Mouse (Mus musculus) megakaryocyte progenitor cell, adult 5-6 weeks (primary cell): ENCODE results near the gene Sv2c. TPM values are rescaled to one million over a fixed set of nuclear protein-coding genes. Genes with fewer than 3 reads are reported as not detected.

Source experiments
- ATAC-seq: replicated peaks from 2 replicates; pipeline ENCODE4 v1.8.0; 2016; ENCODE audit warnings: mild to moderate bottlenecking, moderate TSS enrichment, inconsistent platforms; ENCODE audit not compliant: poor library complexity
- total RNA-seq, 2 experiments: library from RNA; stranded (forward) in 1 of 2; stranded (reverse) in 1 of 2; fragments of 157-497, 149-512 nt in 1 of 2; fragments of 200-1000 nt in 1 of 2; gene quantifications; 2 replicates each; pipeline versions ENCODE4 v1.2.3 to v1.2.4; 2015 to 2017

Sv2c gene
- total RNA-seq, 2 experiments from 2014 or later, result not detected

DNA sequence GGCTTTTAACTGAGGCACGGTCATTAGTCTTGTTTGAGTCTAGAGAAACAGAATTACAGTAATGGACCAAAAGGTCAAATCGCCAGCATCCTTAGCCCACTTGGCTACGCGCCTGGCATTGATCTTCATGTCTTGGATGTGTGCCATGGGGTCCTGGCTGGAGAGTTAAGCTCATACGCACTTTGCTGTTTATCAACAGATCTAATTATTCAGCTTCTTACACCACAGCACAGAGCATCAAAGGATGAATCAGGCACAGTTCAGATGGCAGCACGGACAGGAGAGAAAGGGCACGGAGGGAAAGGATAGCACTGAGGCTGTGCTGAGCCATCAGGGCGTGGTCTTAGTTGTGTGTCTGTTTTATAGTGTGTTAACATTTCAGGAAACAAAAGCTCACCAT is 58.8 kb downstream of the Sv2c start:
- no peak for ATAC-seq

DNA sequence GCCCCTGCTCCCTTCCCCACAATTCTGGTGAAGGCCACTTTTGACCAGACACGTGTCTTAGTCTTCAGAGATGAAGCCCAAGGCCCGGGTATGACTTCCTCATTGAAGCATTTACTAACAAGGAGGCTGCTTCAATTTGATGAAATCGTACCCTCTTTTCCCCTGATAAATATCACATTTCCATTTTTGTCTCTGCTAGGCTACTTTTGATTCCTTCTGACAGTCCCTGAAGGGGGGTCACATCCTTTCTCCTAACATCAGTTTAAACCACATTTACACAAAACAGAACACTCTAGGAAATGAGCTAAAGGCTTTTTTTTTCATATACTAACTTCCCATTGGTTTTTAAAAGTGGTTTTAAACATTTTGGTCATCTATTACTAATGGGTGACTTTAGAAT is 79.6 kb downstream of the Sv2c start:
- ATAC-seq, result no peak

DNA sequence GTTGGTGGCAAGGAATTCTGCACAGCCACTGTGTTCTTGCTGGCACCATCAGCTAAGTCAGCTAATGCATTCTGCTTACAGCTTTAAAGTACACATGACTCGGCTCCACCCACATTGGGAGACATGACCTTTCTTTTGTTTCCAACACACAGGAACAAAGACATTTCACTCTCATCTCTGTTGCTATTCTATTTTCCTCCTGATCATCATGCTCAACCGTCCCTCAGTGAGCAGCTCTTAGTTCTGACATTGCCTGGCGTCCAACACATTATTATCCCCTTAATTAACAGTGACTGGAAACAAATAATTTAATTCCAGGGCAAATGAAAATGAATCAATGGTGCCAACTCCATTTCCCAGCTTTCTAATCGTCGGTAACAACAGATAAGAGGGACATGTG is 87.0 kb downstream of the Sv2c start:
- ATAC-seq, result no peak

DNA sequence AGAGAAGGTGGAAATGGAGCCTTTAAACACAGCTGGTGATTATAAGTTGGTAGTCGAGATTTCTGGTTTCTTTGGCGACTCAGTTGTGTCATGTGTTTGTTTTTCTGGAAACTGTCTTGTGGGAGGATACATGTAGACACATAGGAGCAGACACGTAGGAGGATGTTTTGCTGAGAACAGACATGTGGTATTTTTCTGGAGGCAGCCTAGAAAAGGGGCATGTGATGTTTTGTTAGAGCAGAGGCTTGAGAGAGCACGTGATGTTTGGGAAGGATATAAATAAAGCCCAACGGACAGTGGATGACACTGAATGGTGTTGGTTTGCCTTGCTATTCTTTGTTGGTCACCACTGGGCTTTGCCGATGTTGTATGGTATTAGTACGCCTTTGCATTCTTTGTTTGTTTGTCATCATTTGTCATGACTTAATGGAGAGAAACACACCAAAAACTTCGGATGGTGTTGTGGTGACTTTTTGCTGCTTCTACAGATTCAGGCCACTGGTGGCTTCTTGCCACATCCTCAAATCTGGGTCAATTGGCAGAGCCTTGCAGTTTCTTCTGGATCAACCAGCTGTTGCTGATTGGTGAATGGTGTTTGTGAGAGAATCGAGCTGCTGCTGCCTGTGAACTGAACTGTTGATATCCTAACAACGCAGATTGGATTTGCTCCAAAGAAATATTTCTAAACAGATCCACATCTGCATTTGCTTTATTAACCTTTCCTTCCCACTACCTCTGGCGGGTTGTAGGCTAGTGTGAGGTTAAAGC is 91.9 kb downstream of the Sv2c start:
- no peak for ATAC-seq

DNA sequence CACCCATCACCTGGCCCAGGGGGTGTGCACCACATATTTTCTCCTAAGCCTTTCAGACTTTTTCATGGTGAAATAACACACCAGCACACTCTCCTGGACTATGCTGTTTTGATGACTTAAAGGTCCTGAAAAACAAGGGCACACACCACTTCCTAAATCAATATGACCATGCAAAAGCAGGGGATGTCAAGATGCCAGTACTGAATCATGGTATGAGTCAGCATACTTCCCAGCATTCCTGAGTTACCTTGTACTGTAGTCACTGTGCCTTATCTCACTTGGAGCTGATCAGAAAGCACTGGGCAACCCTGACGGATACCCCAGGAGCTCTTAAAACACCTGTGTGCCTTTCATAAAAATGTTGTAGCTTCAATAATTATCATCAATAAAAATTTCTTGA is 92.8 kb downstream of the Sv2c start:
- no peak for ATAC-seq

DNA sequence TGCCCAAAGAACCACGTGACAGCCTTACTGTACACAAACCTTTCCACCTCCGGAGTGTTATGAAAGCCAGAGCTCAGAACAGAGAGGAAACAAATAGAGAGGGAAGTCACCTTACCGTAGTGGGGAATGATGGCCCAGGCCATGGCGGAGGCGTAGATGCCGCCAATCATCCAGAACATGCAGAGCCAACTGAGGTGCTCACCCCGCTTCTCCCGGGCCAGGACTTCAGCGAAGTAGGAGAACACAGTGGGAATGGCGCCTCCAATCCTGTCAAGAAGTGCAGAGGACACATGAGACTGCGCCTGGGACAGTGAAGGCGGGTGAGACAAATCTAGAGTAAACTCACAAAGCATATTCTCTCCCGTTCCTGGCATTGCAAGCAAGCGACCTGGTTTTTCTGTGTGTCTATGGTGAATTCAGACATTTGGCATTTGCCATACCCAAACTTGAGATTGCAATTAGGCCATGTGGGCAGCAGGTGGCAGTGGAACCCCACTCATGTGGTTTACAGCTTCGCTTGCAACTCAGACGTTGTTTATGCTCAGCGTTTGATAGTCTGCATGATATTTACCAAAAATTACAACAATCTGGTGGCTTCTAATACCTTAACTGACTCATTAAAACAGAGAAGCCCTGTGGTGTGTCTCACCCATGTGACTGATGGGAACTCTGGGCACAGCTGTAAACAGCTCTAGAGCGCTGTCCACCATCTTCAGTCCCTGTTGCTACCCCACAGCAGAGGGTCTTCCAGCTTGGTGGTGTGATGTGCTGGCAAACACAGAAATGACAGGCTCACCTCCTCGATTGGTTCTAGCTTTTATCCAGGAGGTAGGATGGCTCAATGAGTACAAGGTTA is 101.8 kb downstream of the Sv2c start:
- peak; percentile 95 for ATAC-seq

DNA sequence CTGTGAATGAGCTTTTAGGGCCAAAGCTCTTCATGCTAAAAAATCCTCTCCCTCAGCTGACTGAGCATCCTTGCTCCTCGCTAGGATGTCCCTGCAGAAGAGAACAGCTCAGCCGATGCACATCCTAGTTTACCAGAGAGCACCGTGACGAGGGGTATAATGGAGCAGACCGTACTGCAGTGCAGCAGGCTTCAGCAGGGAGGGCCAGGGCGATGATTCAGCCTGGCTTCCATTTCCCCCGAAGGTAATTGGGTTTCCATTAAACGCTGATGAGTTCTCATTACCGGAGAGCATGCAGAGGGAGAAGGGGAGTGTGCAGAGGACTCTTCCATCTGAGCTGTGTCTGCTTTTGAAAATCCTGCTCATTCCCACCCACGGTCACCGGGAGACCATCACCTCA is 108.5 kb downstream of the Sv2c start:
- ATAC-seq, result no peak

DNA sequence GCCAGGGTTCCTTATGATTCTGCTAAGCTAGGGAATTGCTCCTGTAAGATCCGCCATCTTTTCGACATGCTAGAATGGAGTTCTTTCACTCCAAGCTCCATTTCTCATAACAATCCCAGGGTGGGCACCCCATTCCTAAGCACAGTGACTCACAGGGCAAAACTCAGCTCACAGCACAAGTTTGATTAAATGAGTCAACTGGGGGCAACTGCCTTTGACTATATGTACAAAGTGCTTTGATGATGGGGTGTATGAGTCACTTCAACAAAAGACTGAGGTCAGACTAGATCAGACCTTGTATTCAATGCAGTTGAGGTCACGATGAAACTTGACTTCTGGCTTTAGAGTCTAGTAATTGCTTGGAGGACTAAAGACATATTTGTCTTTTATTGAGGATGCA is 116.9 kb downstream of the Sv2c start:
- no peak for ATAC-seq

DNA sequence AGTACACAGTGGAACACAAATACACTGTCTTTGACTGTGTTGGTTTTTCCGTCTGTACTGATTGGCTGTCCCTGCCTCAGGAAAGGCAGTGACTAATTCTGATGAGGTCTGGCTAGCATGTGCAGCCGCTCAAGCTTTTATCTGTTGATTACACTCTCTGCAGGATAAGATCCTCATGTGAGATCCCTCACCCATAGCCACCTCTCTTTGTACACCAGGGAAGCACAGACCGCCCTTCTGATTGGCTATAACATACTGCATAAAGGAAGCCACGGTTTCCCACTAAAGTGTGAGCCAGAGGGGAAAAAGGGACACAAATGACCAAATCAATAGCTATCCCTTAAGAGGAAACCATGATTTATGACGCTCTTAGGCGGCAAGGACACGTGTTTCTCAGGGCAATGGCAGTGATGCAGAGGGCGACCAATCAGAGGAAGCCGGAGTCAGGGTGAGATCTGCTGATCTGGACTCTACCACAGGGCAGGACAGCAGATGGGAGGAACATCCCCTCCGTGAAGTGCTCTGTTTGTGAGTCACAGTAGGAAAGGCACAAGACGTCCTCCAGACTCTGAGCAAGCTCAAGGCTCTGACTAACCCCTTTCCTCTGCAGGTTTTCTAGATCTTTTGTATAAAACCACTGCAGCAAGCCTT is 121.4 kb downstream of the Sv2c start:
- peak; percentile 72; the same call in 1 of the 2 replicates for ATAC-seq

DNA sequence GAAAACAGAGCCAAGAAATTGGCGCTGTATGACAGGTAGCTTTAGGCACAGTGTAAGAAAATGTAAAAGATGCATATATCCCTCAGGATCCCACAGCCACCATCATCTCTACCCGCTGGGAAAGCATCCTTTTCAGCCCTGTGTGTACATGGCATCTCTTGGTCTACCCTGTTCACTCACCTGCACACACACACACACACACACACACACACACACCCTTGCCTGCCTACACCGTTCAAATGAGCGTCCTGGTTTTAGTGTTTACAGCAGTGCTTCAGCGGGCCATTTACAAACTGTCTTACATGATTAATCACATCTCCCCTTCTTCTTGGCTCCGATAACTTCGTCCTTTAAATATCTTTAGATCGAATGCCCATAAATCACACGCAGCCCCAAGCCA is 123.4 kb downstream of the Sv2c start:
- no peak for ATAC-seq

DNA sequence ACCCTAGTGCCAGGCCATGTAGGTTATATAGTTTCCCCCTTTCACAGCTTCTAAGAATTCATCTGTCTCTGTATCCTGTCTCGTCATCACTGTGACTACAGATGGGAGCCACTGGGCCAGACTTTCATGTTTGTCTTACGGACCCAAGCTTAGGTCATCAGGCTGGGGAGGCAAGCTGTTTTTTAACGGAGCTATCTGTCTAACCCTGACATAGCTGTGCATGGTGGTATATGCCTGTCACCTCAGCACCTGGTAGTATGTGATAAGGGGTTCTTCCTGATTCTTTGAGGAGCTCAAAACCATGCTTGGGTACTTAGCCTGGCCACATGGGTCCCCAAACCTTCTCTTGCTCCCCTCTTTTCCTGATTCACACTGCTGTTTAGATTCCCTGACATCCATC is 124.2 kb downstream of the Sv2c start:
- ATAC-seq, result peak; percentile 64

DNA sequence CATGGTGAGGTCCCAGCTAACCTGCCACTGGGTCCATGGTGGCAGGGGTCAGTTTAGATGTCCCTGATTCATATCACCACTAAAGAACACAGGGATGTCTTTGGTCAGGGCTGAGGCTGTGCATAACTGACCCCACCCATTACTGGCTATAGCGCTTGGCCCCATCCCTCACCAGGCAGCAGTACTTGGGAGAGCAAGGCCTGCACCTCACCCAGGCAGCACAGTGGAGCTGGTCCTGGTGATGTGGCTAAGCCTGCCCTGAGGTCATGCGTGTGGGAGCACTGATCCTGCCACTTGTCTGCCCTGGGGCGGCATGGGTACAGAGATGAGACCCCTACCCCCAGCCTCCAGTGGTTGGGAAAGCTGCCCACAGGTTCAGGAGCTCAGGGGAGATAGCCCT is 128.8 kb downstream of the Sv2c start:
- no peak for ATAC-seq

DNA sequence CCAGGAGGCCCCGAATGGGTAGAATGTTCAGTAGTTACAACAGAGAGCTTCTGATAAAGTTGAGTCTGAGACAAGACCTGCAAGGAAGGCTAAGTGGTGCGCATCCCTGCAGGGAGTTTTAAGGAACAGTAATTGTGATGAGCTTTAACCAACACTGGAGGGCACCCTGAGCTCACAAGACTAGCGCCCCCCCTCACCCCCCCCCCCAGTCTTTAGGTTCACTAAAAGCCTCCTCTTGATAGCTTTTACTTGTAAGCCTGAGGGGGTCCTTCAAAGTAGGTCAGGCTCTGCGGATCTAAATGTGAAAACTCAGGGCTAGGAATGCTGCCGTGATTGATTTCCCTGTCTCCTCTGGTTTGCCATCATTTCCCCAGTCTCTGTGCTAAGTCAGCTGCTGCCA is 129.9 kb downstream of the Sv2c start:
- ATAC-seq, result no peak

DNA sequence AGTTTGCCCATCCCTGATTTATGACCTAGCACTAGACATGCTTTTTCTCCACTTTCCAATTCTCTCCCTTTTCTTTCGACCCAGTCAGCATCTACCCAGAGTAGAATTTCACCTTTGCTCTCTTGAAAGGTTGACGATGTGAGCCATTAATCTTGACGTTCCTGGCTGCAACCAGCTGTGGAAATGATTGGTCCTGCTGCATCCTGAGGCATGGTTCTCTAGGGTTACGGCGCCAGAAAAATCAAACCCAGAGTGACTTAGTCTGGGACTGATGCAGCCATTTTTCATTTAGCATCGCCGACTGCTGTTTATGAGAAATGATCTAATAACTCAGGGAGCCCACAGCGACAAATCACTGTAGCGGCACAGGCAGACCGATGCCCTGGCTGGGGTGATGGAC is 133.0 kb downstream of the Sv2c start:
- no peak for ATAC-seq

DNA sequence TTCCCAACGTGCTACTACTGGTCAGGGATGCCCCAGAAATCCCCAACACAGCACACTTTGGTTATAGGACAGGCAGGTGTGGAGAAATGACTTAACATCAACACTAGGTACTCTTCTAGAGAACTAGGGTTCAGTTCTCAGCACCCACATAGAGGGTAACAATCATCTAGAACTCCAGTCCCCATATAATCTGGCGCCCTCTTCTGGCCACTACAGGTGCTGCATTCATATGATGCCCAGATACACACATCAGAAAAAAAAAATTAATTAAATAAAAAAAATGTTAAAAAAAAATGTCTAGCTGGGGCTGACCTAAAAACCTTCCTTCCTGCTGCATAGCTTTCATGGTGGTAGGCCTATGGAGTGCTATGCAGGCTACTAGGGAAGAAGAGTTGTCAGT is 135.1 kb downstream of the Sv2c start:
- no peak for ATAC-seq

DNA sequence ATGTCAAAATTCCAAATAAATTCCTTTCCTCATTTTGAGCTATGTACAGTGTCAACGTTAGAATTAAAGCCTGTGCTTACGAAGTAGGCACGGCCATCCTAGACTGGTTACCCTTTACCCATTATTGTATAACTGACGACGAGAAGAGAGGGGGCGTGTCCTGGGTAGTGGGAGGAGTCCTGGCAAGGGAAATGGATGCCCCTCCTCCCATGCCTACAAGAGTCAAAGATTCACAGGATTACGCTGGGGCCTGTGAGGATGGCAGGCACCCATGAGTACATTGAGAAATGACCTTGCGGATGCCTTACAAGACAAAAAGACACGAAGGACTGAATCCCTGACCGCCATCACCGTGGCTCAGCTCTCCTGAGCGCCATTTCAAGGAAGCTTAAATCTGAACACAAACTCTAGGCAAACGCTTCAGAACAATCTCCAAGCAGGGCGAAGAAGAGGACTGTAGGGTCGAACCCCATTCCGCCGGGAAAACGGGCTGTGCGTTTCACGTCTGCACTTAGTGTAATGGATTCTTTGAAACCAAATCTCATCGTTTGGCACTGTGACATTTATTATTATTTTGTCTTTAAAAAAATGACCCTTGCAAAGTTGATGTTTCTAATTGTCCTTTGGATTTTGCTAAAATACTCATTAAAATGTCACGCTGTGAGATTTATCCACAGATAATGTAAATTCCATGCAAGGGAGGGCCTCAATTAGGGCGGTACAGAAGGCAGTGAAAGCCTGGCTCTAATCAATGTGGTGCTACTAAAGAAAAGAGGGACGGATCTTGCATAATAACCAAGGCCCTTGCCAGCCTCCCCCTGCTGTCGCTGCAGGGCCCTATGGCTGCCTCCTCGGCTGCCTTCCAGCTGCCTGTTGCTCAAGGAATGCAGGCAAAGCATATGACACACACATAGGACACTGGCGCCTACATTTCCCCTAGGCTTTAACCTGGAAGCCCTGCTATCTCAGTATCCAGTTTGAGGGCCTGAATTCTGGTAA is 137.4 kb downstream of the Sv2c start:
- ATAC-seq, result peak; percentile 29; the same call in 1 of the 2 replicates

DNA sequence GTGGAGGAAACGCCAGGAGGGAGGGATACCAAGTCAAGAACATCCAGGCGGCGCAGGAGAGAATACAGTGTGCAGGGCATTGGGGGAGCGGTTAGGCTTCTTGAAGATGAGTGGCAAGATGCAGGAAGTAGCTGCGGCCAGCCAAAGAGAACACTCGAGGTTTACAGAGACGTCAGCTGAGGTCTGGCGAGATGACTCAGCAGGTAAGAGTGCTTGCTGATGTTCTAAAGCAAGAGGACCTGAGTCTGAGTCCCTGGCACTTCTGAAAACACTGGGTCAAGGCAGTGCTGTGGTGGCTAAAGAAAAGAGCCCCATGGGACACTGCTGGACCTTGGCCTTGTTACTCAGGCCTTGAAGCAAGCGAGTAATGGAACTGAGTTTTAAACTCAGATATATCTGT is 144.2 kb downstream of the Sv2c start:
- ATAC-seq, result peak; percentile 89

DNA sequence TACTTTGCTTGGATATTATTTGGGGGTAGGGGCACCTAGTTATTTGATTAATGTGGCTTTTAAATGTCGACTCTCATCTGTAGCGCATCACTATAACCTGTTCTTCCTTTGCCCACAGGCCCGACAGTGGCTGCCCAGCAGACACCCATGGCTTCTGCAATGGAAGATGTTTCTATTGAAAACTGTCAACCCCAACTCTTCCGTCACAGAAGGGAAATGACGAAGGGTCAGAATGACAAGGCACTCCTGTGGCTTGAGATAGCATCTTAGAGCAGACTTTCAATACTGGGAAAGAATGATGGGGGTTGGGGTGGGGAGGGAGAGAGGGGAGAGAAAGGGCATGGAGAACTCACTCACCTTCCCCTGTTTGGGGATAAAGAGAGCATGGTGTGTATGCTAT is 145.2 kb downstream of the Sv2c start:
- peak; percentile 27 for ATAC-seq

DNA sequence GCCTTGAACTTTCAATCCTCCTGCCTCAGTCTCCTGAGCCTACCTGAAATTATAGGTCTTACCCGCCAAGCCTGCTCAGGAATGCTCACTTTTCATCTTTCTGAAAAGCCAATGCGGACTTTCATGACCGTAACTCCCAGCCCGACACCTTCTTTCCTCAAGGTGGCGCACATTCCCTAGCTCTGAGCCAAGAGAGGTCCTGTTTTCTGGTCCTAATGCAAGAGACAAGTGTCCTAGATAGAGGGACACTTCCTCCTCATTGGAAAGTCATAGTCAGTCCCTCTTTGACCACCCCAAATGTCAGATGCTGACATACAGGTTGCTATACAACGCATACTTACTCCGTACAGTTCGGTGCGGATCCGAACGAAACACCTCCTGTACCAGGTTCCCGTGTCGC is 146.0 kb downstream of the Sv2c start:
- ATAC-seq, result peak; percentile 58

DNA sequence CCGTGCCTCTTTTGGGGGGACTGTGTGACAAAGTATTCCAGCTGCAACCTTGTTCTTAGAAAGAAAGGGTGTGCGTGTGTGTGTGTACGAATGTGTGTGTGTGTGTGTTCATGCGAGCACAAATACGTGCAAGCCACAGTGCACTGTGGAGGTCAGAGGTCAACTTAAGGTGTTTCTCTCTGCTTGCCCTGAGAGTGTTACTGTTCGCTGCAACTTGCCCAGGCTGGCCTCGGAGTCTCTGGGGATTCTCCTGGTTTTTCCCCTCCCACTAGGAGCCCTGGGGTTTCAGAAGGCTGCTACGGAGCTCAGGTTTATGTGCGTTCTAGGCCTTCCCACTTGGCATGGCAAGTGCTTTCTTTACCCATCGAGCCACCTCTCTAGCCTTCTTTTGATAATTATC is 157.2 kb downstream of the Sv2c start:
- no peak for ATAC-seq

DNA sequence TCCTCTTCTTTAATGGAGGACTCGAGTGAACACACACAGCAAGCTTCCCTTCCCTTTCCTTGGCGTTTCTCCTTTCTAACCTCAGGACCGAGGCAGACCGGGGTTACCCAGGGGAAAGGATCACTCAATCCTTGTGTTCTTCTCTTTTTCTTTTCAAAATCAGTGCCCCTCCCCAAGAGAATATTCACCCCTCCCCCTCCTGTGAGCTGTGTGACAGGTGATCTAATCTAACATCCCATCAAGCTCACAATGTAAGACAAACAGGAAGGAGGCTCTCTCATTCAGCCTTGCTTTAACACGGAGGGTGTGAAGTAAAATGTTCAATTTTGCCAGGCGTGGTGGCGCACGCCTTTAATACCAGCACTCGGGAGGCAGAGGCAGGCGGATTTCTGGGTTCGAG is 158.3 kb downstream of the Sv2c start:
- ATAC-seq, result no peak
